Mouse (Mus musculus) mouse embryonic stem cell (cell line): ENCODE measurements around the gene Zbp1.

Source experiments
- in situ Hi-C, 2 experiments: fragments of 300-500 bp; cut with MboI; formaldehyde crosslinking; loops; 1 replicate in 1 of 2; 3 replicates in 1 of 2; pipeline ENCODE4 v1.14.3; 2019 to 2020; ENCODE audit warnings: low sequenced_read_pairs in 2 of 2, low pct_unique_long_range_greater_than_20kb in 1 of 2, mixed read lengths in 1 of 2; ENCODE audit not compliant: unreplicated experiment in 1 of 2

The Zbp1 gene

GRCm38 (mm10) chr2:173184475-173185080 lies 34.1 kb downstream of the Zbp1 start:
- in situ Hi-C loops, result loop anchor here (5.0 to 25.0 kb wide), 2 partner anchors 77 to 378 kb away; no protein-coding TSS in a partner anchor

GRCm38 (mm10) chr2:173183836-173184460 lies 34.8 kb downstream of the Zbp1 start:
- in situ Hi-C loops, result loop anchor here (5.0 to 25.0 kb wide), 2 partner anchors 77 to 378 kb away; no protein-coding TSS in a partner anchor

GRCm38 (mm10) chr2:173183311-173183710 lies 35.4 kb downstream of the Zbp1 start:
- in situ Hi-C loops, result loop anchor here (5.0 to 25.0 kb wide), 2 partner anchors 76 to 379 kb away; no protein-coding TSS in a partner anchor

GRCm38 (mm10) chr2:173182796-173183195 lies 35.9 kb downstream of the Zbp1 start:
- in situ Hi-C loops, result loop anchor here (5.0 to 25.0 kb wide), 2 partner anchors 75 to 380 kb away; no protein-coding TSS in a partner anchor

GRCm38 (mm10) chr2:173181901-173182300 lies 36.8 kb downstream of the Zbp1 start:
- in situ Hi-C loops, result loop anchor here (5.0 to 25.0 kb wide), 2 partner anchors 75 to 380 kb away; no protein-coding TSS in a partner anchor

GRCm38 (mm10) chr2:173181486-173181885 lies 37.2 kb downstream of the Zbp1 start:
- in situ Hi-C loops, result loop anchor here (5.0 to 25.0 kb wide), 2 partner anchors 74 to 381 kb away; no protein-coding TSS in a partner anchor

GRCm38 (mm10) chr2:173180721-173181388 lies 37.9 kb downstream of the Zbp1 start:
- in situ Hi-C loops, result loop anchor here (5.0 to 25.0 kb wide), 2 partner anchors 74 to 381 kb away; no protein-coding TSS in a partner anchor

- in situ Hi-C loops, result loop anchor here (5.0 to 25.0 kb wide), 2 partner anchors 73 to 382 kb away; no protein-coding TSS in a partner anchor
Measured at GRCm38 (mm10) chr2:173180026-173180425, 38.7 kb downstream of the Zbp1 start.

GRCm38 (mm10) chr2:173179046-173179445 lies 39.7 kb downstream of the Zbp1 start:
- in situ Hi-C loops, result loop anchor here in 1 of 2 experiments (25.0 kb wide), 1 partner anchor 383 kb away; no protein-coding TSS in a partner anchor

- in situ Hi-C loops, result loop anchor here in 1 of 2 experiments (25.0 kb wide), 1 partner anchor 384 kb away; no protein-coding TSS in a partner anchor
Measured at GRCm38 (mm10) chr2:173177951-173178350, 40.8 kb downstream of the Zbp1 start.

GRCm38 (mm10) chr2:173177481-173177880 lies 41.2 kb downstream of the Zbp1 start:
- in situ Hi-C loops, result loop anchor here in 1 of 2 experiments (25.0 kb wide), 1 partner anchor 385 kb away; no protein-coding TSS in a partner anchor

- in situ Hi-C loops, result loop anchor here in 1 of 2 experiments (25.0 kb wide), 1 partner anchor 387 kb away; no protein-coding TSS in a partner anchor
Measured at GRCm38 (mm10) chr2:173175703-173176102, 43.0 kb downstream of the Zbp1 start.

- in situ Hi-C loops, result no loop called here
Measured at GRCm38 (mm10) chr2:173174569-173174968, 44.2 kb downstream of the Zbp1 start.

- in situ Hi-C loops, result no loop called here
Measured at GRCm38 (mm10) chr2:173173521-173174511, 44.9 kb downstream of the Zbp1 start.

- in situ Hi-C loops, result no loop called here
Measured at GRCm38 (mm10) chr2:173173008-173173407, 45.7 kb downstream of the Zbp1 start.

- in situ Hi-C loops, result no loop called here
Measured at GRCm38 (mm10) chr2:173172386-173172785, 46.3 kb downstream of the Zbp1 start.

GRCm38 (mm10) chr2:173171956-173172355 lies 46.8 kb downstream of the Zbp1 start:
- in situ Hi-C loops, result no loop called here

GRCm38 (mm10) chr2:173171470-173171869 lies 47.3 kb downstream of the Zbp1 start:
- in situ Hi-C loops, result no loop called here
